ENCODE assay signal across 21 mouse cellular contexts in the genomic region with DNA sequence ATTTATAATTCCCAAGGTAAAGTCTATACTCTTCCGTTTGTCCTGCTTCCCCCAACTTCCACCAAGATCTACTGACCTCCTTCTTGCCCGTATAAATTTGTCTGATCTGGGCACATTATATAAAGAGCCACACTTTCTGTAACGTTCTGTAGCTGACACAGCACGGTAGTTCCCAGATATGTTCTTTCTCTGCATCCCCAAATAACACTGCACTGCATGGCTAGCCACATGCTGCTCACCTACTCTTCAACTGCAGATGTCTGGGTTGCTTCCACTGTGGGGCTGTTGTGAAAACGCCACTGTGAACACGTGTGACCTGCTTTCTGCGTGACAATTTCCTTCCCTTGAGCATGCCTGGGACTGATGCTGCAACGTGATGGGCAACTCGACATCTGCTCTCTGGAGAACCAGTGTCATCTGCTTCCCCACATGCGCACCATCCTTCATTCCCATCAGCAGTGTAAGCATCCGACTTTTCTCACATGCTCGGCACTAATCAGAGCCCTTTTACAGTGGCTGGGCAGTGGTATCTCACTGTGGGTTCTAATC. TPM values are rescaled to one million over a fixed set of nuclear protein-coding genes. Genes with fewer than 3 reads are reported as not detected.
A peak's percentile ranks its signal among the peaks of the same experiment; 100 is the strongest.
DNase-seq lines count a peak whose midpoint lies in the region; ATAC-seq lines count a peak whose summit lies in the region.
"Had no signal": no experiment of that assay in that cellular context is flagged by ENCODE, and none has a peak within 500 bp of the region (broad histone marks: within the 10 kb centered on the region; RNA-seq: fewer than 3 reads in every experiment).

No protein-coding gene starts in this region.

- peaks cover 5% of the 10 kb centered on the region for H3K4me1 ChIP-seq in hindbrain, embryonic 13.5 days (replicated peaks)
- no peaks in the 10 kb centered on the region for H3K4me1 ChIP-seq in hindbrain, embryonic 16.5 days (ENCODE audit: control insufficient read depth, insufficient read depth, low read depth, low read length)
- H3K4me1 ChIP-seq: embryonic facial prominence, embryonic 10.5 days; forebrain, embryonic 15.5 days had no signal

- no peaks in the 10 kb centered on the region for H3K9me3 ChIP-seq in hindbrain, embryonic 13.5 days
- no peaks in the 10 kb centered on the region for H3K9me3 ChIP-seq in hindbrain, embryonic 16.5 days (ENCODE audit: control insufficient read depth, low read length)
- H3K9me3 ChIP-seq: embryonic facial prominence, embryonic 10.5 days; forebrain, embryonic 15.5 days; heart, embryonic 15.5 days had no signal

- peak overlapping the region; percentile 12; the same call in 1 of the 2 replicates for H3K27ac ChIP-seq in hindbrain, embryonic 13.5 days
- no peak overlapping the region for H3K27ac ChIP-seq in hindbrain, embryonic 16.5 days (ENCODE audit: low read depth, low read length)
- H3K27ac ChIP-seq: embryonic facial prominence, embryonic 10.5 days; forebrain, embryonic 15.5 days; gastrocnemius, adult 2 months; heart, embryonic 15.5 days; hindbrain, embryonic 14.5 days had no signal

- ATAC-seq in hindbrain, embryonic 13.5 days (ENCODE audit: low FRiP score) = no peak
- no peak for ATAC-seq in hindbrain, embryonic 16.5 days
- ATAC-seq: forebrain, embryonic 15.5 days had no signal

- no peak overlapping the region for H3K4me2 ChIP-seq in hindbrain, embryonic 13.5 days
- no peak overlapping the region for H3K4me2 ChIP-seq in hindbrain, embryonic 16.5 days (ENCODE audit: low read length)
- H3K4me2 ChIP-seq: forebrain, embryonic 15.5 days; heart, embryonic 11.5 days; heart, embryonic 15.5 days; hindbrain, embryonic 14.5 days had no signal

- peaks cover 29% of the 10 kb centered on the region for H3K36me3 ChIP-seq in hindbrain, embryonic 13.5 days
- H3K36me3 ChIP-seq in hindbrain, embryonic 16.5 days (ENCODE audit: control insufficient read depth, insufficient read depth, low read length) = 0 out of 2 replicates have a peak, but pooled peaks cover 9% of the 10 kb centered on the region

- H3K4me3 ChIP-seq in hindbrain, embryonic 13.5 days = no peak overlapping the region
- H3K4me3 ChIP-seq in hindbrain, embryonic 16.5 days (ENCODE audit: low read length) = no peak overlapping the region
- H3K4me3 ChIP-seq: embryonic facial prominence, embryonic 10.5 days; forebrain, embryonic 15.5 days; gastrocnemius, adult 2 months; heart, embryonic 15.5 days had no signal

- DNase-seq in right cerebral cortex, adult 18-20 months = peak; percentile 18
- no peak for DNase-seq in right cerebral cortex, postnatal 14 days
- peak; percentile 8 for DNase-seq in retina, adult 2 months (ENCODE audit: low read depth, low spot score)
- DNase-seq in retina, postnatal 1 day = peak; percentile 60
- no peak for DNase-seq in gastrocnemius, postnatal 25 days
- no peak for DNase-seq in urinary bladder, postnatal 36 days (ENCODE audit: low spot score in 2 of 2)
- DNase-seq: adrenal gland, adult 2 months; adrenal gland, postnatal 25 days; cerebellum, adult 2 months; cerebellum, postnatal 10 days; gastrocnemius, adult 2 months; gastrocnemius, postnatal 36 days; heart, adult 18-20 months; heart, postnatal 14 days had no signal

- no peak overlapping the region for H3K9ac ChIP-seq in hindbrain, embryonic 13.5 days
- H3K9ac ChIP-seq in hindbrain, embryonic 16.5 days (ENCODE audit: low read depth, low read length) = no peak overlapping the region
- H3K9ac ChIP-seq: forebrain, embryonic 15.5 days; heart, embryonic 15.5 days; hindbrain, embryonic 14.5 days had no signal

- WGBS in hindbrain, embryonic 13.5 days = 76% methylated on average over 12 of the region's 12 CpGs
- 65% methylated on average over 12 of the region's 12 CpGs for WGBS in hindbrain, embryonic 16.5 days

- H3K27me3 ChIP-seq in hindbrain, embryonic 13.5 days = no peaks in the 10 kb centered on the region
- H3K27me3 ChIP-seq in hindbrain, embryonic 16.5 days (replicated peaks; ENCODE audit: control insufficient read depth, insufficient read depth, low read length) = no peaks in the 10 kb centered on the region
- H3K27me3 ChIP-seq: forebrain, embryonic 15.5 days; heart, embryonic 15.5 days had no signal

RNA-seq across cellular contexts. Expression of a gene that starts 44.1 kb away (rescaled TPM):
- polyA plus RNA-seq in hindbrain, embryonic 13.5 days (2015; fragmentation: Nextera tagmentation; extraction: Ambion mirVana) = 194 and 200 TPM in 2 replicates
- 133 and 146 TPM in 2 replicates for polyA plus RNA-seq in hindbrain, embryonic 16.5 days (2015; fragmentation: Nextera tagmentation; extraction: Ambion mirVana)
- 100 to 1,000 TPM; 186 to 188 TPM for total RNA-seq in gastrocnemius, postnatal 25 days (2021)

RNA-seq across cellular contexts. Expression of a gene that starts 44.3 kb away (rescaled TPM):
- polyA plus RNA-seq in hindbrain, embryonic 13.5 days (2015; fragmentation: Nextera tagmentation; extraction: Ambion mirVana) = 43.0 and 44.3 TPM in 2 replicates
- polyA plus RNA-seq in hindbrain, embryonic 16.5 days (2015; fragmentation: Nextera tagmentation; extraction: Ambion mirVana) = 33.2 and 34.4 TPM in 2 replicates
- total RNA-seq in gastrocnemius, postnatal 25 days (2021) = 10 to 100 TPM; 19.1 to 22.4 TPM

Comparison
In these comparisons a context has a peak if more than half of its experiments do, and no peak if none do; other contexts are left out.
1. DNase-seq: peak in right cerebral cortex, adult 18-20 months (single experiment), retina, adult 2 months (single experiment) and retina, postnatal 1 day (single experiment); none in right cerebral cortex, postnatal 14 days (single experiment), gastrocnemius, postnatal 25 days (single experiment) and urinary bladder, postnatal 36 days (0 of 2).